Mouse (Mus musculus) kidney, adult 2 months (tissue): ENCODE measurements around the gene Zfp710.

ENCODE experiments used
- CTCF ChIP-seq: fragments of 200-500 bp; conservative IDR thresholded peaks from 2 replicates; pipeline ENCODE4 v1.5.1; 2011; ENCODE audit warnings: low read depth, mild to moderate bottlenecking, control low read depth, low read length, moderate library complexity, mixed read lengths; ENCODE audit not compliant: insufficient read depth, insufficient read length
- POLR2A ChIP-seq: fragments of 200-500 bp; IDR thresholded peaks from one replicate; pipeline ENCODE4 v1.6.1; 2011; ENCODE audit warnings: low read depth, low read length, control low read depth

DNA sequence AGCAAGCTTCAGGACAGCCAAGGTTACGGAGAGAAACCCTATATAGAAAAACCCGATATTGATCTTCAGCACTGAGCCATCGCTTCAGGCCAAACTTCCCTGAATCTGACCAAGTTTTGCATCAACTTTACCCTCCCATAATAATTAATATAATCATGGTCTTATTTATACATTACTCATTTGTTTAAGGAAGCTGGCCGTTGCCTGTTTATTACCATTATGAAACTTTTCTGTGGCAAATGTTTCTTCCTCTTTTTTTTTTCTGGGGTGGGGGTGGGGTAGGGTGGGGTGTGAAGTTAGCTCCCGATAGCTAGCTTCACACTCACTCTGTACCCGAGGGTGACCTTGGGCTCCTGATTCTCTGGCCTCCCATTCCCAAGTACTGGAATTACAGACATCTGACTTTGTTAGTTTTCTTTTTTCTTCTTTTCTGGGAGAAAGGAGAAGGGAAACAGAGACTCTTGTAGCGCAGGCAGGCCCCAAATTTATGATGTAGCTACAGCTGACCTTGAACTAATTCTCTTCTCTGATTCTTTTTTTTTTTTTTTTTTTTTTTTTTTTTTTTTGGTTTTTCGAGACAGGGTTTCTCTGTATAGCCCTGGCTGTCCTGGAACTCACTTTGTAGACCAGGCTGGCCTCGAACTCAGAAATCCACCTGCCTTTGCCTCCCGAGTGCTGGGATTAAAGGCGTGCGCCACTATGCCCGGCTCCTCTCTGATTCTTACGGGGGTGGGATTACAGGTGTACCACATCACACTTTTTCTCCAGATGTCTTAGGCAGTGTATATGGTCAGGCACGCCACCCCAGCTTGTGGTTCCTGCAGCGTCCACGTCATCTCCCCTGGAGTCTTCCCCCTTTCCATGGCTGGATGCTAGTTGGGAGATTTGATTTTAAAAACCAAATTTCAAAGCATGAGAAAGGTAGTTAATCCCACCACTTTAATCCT is 5.8 kb upstream of the Zfp710 start:
- TF ChIP-seq POLR2A (no peak), CTCF (no peak)
